In genomic region chr13:101692239-101692784, GRCm38 (mm10) we compare ENCODE assay signal across 8 mouse cellular contexts.
DNase-seq lines count a peak whose midpoint lies in the region; ATAC-seq and TF ChIP-seq lines count a peak whose summit lies in the region.

No protein-coding gene starts in this region.

- peak; percentile 37 for DNase-seq in gastrocnemius, adult 18-20 months (ENCODE audit: low spot score)
- DNase-seq in gastrocnemius, postnatal 36 days = no peak
- DNase-seq in cerebellum, adult 8-10 months = peak; percentile 81
- peak; percentile 29 for DNase-seq in forelimb bud, embryonic 11.5 days (ENCODE audit: low read depth, low spot score)
- peak; percentile 35 for DNase-seq in kidney, adult 18-20 months
- peak; percentile 82 to 94 for DNase-seq in left cerebral cortex, postnatal 25 days (ENCODE audit: low spot score in 2 of 2)
- peak; percentile 91 for DNase-seq in midbrain, postnatal 0 days (ENCODE audit: low spot score)
- no peak for DNase-seq in yolk sac, embryonic 10.5 days (ENCODE audit: low spot score)

- H3K9ac ChIP-seq in midbrain, postnatal 0 days (replicated peaks; ENCODE audit: low read length, poor library complexity, severe bottlenecking) = peak overlapping the region; percentile 53

- H3K9me3 ChIP-seq in midbrain, postnatal 0 days (ENCODE audit: low read length) = no peaks in the 10 kb centered on the region

- H3K27ac ChIP-seq in midbrain, postnatal 0 days (ENCODE audit: low read depth, low read length) = peak overlapping the region; percentile 80

- H3K27me3 ChIP-seq in midbrain, postnatal 0 days (ENCODE audit: insufficient read depth, low read length) = no peaks in the 10 kb centered on the region

- intact Hi-C loops in gastrocnemius, postnatal 36 days (cut with DNase I) = loop anchor here (5.0 to 10.0 kb wide), 3 partner anchors 180 to 800 kb away; no protein-coding TSS in a partner anchor
- intact Hi-C loops in left cerebral cortex, postnatal 25 days (cut with DNase I) = loop anchor here (2.0 to 5.0 kb wide), 5 partner anchors 152 to 860 kb away; partner anchors contain the start of gene Slc30a5

- peak overlapping the region; percentile 64 for H3K4me3 ChIP-seq in midbrain, postnatal 0 days (ENCODE audit: low read depth, low read length)

- TF ChIP-seq CTCF in midbrain, postnatal 0 days (IDR thresholded peaks at IDR 0.05) = no peak

- 10% methylated on average over 17 of the region's 17 CpGs for WGBS in midbrain, postnatal 0 days

- peak overlapping the region; percentile 97 for H3K4me2 ChIP-seq in midbrain, postnatal 0 days (ENCODE audit: low read depth, low read length, poor library complexity, severe bottlenecking)

- peaks cover 14% of the 10 kb centered on the region; the same call in 1 of the 2 replicates for H3K4me1 ChIP-seq in midbrain, postnatal 0 days (ENCODE audit: insufficient read depth, low read length)

- ATAC-seq in midbrain, postnatal 0 days (ENCODE audit: low FRiP score) = peak; percentile 89

- H3K36me3 ChIP-seq in midbrain, postnatal 0 days (ENCODE audit: insufficient read depth, low read length) = peaks cover 13% of the 10 kb centered on the region; the same call in 1 of the 2 replicates

Comparison
In these comparisons a context has a peak if more than half of its experiments do, and no peak if none do; other contexts are left out.
1. DNase-seq: peak in gastrocnemius, adult 18-20 months (single experiment), cerebellum, adult 8-10 months (single experiment), forelimb bud, embryonic 11.5 days (single experiment), kidney, adult 18-20 months (single experiment), left cerebral cortex, postnatal 25 days (2 of 2) and midbrain, postnatal 0 days (single experiment); none in gastrocnemius, postnatal 36 days (0 of 2) and yolk sac, embryonic 10.5 days (single experiment).